Mouse (Mus musculus) limb, embryonic 14.5 days (tissue): Measurements from ENCODE around the gene Irf2bpl. TPM values are rescaled to one million over a fixed set of nuclear protein-coding genes. Genes with fewer than 3 reads are reported as not detected.
A peak's percentile ranks its signal among the peaks of the same experiment; 100 is the strongest.

Experiments
- ATAC-seq: fragments of 200-750 bp; cut with Nextera tagmentation; 2 replicates; pipeline ENCODE4 v1.8.0; 2017; ENCODE audit warnings: low read depth, moderate number of reproducible peaks, moderate TSS enrichment; ENCODE audit not compliant: low FRiP score
- DNase-seq: peaks from one replicate; pipeline ENCODE4 v3.0.0-alpha.2; 2015; ENCODE audit warnings: low spot score
- H3K27ac ChIP-seq: fragments of 300-500 bp; sonication (generic); replicated peaks from 2 replicates; pipeline ENCODE4 v1.5.1; 2014; ENCODE audit warnings: low read depth, mild to moderate bottlenecking, low read length, moderate library complexity, mixed read lengths
- H3K27me3 ChIP-seq: fragments of 300-500 bp; sonication (generic); 2 replicates; pipeline ENCODE4 v1.6.1; 2014; ENCODE audit warnings: low read length, mixed read lengths; ENCODE audit not compliant: control insufficient read depth, insufficient read depth
- H3K36me3 ChIP-seq: fragments of 300-500 bp; sonication (generic); 2 replicates; pipeline ENCODE4 v1.6.1; 2014; ENCODE audit warnings: mild to moderate bottlenecking, low read length, moderate library complexity, mixed read lengths; ENCODE audit not compliant: control insufficient read depth, insufficient read depth
- H3K4me1 ChIP-seq: fragments of 300-500 bp; sonication (generic); 2 replicates; pipeline ENCODE4 v1.6.1; 2014; ENCODE audit warnings: antibody characterized with exemption, low read length, mixed read lengths; ENCODE audit not compliant: control insufficient read depth, insufficient read depth
- H3K4me2 ChIP-seq: fragments of 300-500 bp; sonication (generic); replicated peaks from 2 replicates; pipeline ENCODE4 v1.6.1; 2014; ENCODE audit warnings: low read depth, mild to moderate bottlenecking, low read length, moderate library complexity; ENCODE audit not compliant: severe bottlenecking
- H3K4me3 ChIP-seq: fragments of 300-500 bp; sonication (generic); replicated peaks from 2 replicates; pipeline ENCODE4 v1.5.1; 2014; ENCODE audit warnings: low read length
- H3K9ac ChIP-seq: fragments of 300-500 bp; sonication (generic); 2 replicates; pipeline ENCODE4 v1.6.1; 2014; ENCODE audit warnings: mild to moderate bottlenecking, low read depth, low read length, moderate library complexity; ENCODE audit not compliant: severe bottlenecking
- H3K9me3 ChIP-seq: fragments of 300-500 bp; sonication (generic); 2 replicates; pipeline ENCODE4 v1.6.1; 2016; ENCODE audit warnings: low read length; ENCODE audit not compliant: control insufficient read depth
- POLR2A ChIP-seq: fragments of 200-500 bp; IDR thresholded peaks from 2 replicates; pipeline ENCODE4 v1.8.0; 2012; ENCODE audit warnings: inconsistent platforms, mild to moderate bottlenecking, moderate library complexity, borderline replicate concordance; ENCODE audit not compliant: insufficient read depth, insufficient read length; ENCODE audit errors: extremely low read depth
- WGBS: fragments of 180-500 bp; shearing (Covaris S2); extraction: QIAGEN DNeasy Blood & Tissue Kit; methylation state at CpG from one replicate; pipeline ENCODE4 v1.1.7; 2014; 5-methylcytosine and 5-hydroxymethylcytosine counted together
- polyA plus RNA-seq, 2 experiments: library from polyadenylated mRNA; depleted of rRNA in 1 of 2; stranded (reverse) in 1 of 2; unstranded in 1 of 2; fragments of >200 nt; fragmentation: Nextera tagmentation in 1 of 2; extraction: Ambion mirVana in 1 of 2; gene quantifications; 2 replicates each; pipeline versions ENCODE4 v1.2.1 to v1.2.3; 2012 to 2014

Irf2bpl gene
- polyA plus RNA-seq, 2 experiments, result 33.9 to 37.1 TPM

DNA sequence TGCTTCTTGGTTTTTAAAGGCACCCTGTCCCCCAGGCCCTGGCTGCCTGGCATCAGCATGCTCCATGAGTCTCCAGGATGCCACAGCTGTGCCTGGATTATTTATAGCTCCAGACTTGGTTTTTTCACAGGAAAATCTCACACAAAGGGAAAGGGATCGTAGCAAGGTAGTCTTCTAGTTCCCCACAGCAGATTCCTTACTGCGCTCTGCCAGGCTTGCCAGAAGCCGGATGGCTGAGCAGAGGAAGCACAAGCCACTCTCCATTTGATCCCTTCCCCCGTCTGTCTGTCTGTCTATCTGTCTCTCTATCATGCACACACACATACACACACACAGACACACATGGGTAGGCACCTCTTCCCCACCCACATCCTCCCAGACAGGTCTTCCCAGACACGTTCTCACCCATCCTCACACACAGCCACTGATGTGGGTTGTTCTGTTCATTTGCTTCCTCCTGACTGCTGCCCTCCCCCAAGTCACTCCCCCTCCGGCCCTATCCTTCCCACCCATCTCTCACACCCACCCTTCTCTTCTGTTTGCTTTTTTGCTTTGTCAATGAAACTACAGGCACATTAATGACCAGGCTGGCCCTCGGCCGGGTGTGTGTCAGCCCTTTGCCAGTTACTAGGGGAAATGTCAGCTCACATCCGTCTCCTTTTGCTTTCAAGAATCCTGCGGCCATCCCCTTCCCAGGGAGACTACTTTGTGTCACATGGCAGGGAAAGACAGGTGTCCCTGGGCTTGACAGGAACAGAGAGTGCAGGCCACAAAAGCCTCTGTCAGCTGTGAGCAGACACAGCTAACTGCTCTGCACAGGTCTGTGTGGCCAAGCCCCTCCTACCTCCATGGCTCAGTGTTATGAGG is 24.4 kb downstream of the Irf2bpl start:
- peak overlapping the region; percentile 12; the same call in 1 of the 2 replicates for H3K9ac ChIP-seq
- ATAC-seq (no peak), DNase-seq (no peak)
- no peaks in the 10 kb centered on the region for H3K36me3 ChIP-seq
- H3K4me2 ChIP-seq, result no peak overlapping the region
- no peaks in the 10 kb centered on the region for H3K27me3 ChIP-seq
- 0 out of 2 replicates have a peak overlapping the region, but pooled peaks have one; percentile 13 for H3K27ac ChIP-seq
- H3K4me3 ChIP-seq, result no peak overlapping the region
- WGBS, result 46% methylated on average over 10 of the region's 10 CpGs
- no peak for TF ChIP-seq POLR2A
- peaks cover 20% of the 10 kb centered on the region for H3K4me1 ChIP-seq
- H3K9me3 ChIP-seq, result no peaks in the 10 kb centered on the region

DNA sequence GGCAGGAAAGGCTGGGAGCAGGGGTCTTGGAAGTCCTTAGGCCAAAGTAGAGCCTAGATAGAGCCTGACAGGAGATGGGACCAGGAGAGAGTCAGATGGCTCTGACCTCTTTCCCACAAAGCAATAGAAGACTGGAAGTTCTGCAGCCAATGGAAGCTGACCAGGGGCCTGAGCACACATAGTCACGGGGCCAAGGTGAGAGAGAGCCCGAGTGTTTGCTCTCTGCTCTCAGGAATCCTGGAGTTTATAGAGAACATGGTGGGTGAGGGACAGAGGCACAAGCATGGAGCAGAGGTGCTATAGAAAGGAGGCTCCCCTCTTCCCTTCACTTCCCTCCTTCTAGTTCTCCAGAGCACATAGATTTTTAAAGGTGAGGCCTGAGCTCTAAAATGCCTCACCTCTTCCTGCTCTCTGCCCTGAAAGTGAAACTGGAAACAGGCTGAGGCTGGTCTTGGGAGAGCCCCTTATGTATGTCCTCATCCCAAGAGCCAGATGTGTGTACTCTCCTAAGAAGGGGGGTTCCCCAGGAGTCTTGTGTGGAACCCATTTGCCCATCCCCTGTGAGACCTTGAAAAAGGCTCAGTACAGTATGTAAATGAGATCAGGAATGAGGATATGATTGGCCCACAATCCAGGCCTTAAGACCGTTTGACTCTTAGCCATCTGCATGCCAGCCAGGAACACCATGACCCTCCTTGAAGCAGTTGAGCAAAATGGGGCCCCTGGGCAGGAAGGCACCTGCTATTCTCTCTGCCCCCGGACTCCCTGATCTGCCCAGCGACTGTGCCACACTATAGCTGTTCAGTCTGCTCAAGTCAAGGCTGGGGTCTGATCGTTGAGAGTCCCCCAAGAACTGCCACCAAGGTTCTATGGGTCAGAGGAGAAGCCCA is 25.4 kb downstream of the Irf2bpl start:
- no peak overlapping the region for H3K4me3 ChIP-seq
- DNase-seq (no peak), ATAC-seq (no peak)
- H3K27me3 ChIP-seq, result no peaks in the 10 kb centered on the region
- 65% methylated on average over 6 of the region's 6 CpGs for WGBS
- no peak overlapping the region for H3K4me2 ChIP-seq
- H3K4me1 ChIP-seq, result peaks cover 20% of the 10 kb centered on the region
- no peak overlapping the region for H3K9ac ChIP-seq
- H3K27ac ChIP-seq, result no peak overlapping the region
- no peaks in the 10 kb centered on the region for H3K36me3 ChIP-seq
- H3K9me3 ChIP-seq, result no peaks in the 10 kb centered on the region
- no peak for TF ChIP-seq POLR2A

DNA sequence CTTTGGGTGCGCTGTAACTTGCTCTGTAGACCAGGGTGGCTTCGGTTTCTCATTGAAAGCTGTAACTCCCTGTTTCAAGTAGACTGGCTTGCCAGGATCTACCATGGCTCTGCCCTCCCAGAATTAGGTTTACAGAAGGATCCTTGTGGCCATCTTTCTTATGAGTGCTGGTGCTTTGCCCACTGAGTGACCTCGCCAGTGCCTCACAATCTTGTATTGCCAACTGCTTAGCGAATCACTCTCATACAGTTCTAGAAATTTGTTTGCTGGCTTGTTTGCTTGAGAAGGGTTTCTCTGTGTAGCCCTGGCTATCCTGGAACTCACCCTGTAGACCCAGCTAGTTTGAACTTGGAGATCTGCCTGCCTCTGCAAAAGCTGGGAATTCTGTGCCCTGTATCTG is 26.1 kb downstream of the Irf2bpl start:
- no peak overlapping the region for H3K9ac ChIP-seq
- 94% methylated on average over 4 of the region's 4 CpGs for WGBS
- DNase-seq, result no peak

DNA sequence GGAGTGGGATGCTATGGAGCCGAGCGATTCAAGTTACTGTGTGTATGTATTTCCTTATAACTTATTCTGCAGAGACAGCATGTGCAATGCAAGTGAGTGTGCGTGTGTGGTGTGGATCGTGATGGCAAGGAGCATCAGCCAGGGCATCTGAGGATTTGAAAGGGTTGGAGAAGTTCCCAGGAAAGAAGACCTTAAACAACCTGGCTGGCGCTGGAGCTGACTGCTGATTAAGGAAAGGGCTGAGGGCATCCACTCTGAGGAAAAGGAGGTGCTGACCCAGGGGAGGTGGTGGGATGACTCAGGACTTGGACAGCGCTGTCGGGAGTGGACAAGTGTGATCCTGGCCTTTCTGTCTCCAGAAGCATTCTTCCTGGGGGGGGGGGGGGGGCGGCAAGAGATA is 27.3 kb downstream of the Irf2bpl start:
- peaks cover 20% of the 10 kb centered on the region for H3K4me1 ChIP-seq
- DNase-seq (no peak), ATAC-seq (no peak)
- no peak overlapping the region for H3K4me3 ChIP-seq
- no peaks in the 10 kb centered on the region for H3K36me3 ChIP-seq
- TF ChIP-seq POLR2A, result no peak
- no peak overlapping the region for H3K27ac ChIP-seq
- no peak overlapping the region for H3K4me2 ChIP-seq
- no peak overlapping the region for H3K9ac ChIP-seq
- H3K9me3 ChIP-seq, result no peaks in the 10 kb centered on the region
- no peaks in the 10 kb centered on the region for H3K27me3 ChIP-seq
- WGBS, result 92% methylated on average over 7 of the region's 8 CpGs

More for the DNA sequence above, 26.1 kb downstream of the Irf2bpl start:
- H3K4me1 ChIP-seq, result peaks cover 20% of the 10 kb centered on the region
- H3K9me3 ChIP-seq, result no peaks in the 10 kb centered on the region
- no peak overlapping the region for H3K27ac ChIP-seq
- H3K4me2 ChIP-seq, result no peak overlapping the region
- H3K27me3 ChIP-seq, result no peaks in the 10 kb centered on the region
- ATAC-seq, result no peak
- H3K4me3 ChIP-seq, result no peak overlapping the region
- H3K36me3 ChIP-seq, result no peaks in the 10 kb centered on the region
- TF ChIP-seq POLR2A, result no peak

DNA sequence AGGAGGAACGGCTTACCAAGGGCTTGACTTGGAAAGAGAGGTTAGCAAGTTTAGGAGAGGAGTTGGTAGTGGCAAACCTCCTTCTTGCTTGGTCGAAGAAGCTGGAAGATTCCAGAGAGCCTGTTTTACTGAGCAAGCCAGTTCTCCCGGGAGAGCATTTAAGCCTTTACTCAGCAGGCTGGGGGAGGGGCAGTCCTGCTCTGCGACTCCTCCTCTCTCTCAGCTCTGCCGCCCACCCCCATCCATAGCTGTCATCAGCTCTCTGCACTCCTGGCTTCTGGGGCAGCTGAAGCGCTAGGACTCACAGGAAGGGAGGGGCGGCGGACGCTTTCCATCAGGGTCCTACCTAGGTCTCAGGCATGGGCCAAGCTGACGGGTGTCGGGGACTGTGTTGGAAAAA is 28.9 kb downstream of the Irf2bpl start:
- Histone ChIP-seq H3K4me2 (peak overlapping the region; percentile 17), H3K27me3 (no peaks in the 10 kb centered on the region), H3K4me1 (peaks cover 22% of the 10 kb centered on the region), H3K36me3 (no peaks in the 10 kb centered on the region), H3K4me3 (no peak overlapping the region), H3K27ac (no peak overlapping the region), H3K9ac (no peak overlapping the region; the same call in 1 of the 2 replicates), H3K9me3 (no peaks in the 10 kb centered on the region)
- TF ChIP-seq POLR2A, result no peak
- WGBS, result 5% methylated on average over 11 of the region's 11 CpGs
- DNase-seq (peak; percentile 95), ATAC-seq (peak; percentile 85)
